Mouse (Mus musculus): Measurements from ENCODE around the gene Coq3.

DNA sequence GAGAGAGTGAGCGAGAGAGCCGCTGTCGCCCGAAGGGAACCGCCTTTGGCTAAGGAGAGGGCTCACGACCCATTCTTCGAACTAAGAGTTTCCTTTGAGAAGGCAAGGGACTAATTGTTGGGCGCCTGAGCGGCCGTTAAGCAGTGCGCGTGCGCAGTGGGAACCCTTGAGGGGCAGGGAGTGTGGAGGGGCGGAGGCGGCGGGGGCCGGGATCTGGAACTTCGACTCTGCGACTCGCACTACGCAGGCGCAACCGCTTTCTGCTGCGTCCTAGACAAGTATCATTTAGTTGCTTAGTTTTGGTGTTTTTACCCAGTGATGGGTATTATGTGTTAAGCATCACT is 31.2 kb upstream of the Coq3 start:
- TF ChIP-seq POLR2A (IDR thresholded peaks at IDR 0.05; ENCODE audit: low read depth, low read length) (no peak), CTCF (conservative IDR thresholded peaks at IDR 0.05; ENCODE audit: insufficient read depth, insufficient read length, low read depth, low read length) (no peak)

Measured in kidney, adult 2 months (tissue).